Mouse (Mus musculus): ENCODE results near the gene Gm20388. TPM values are rescaled to one million over a fixed set of nuclear protein-coding genes. Genes with fewer than 3 reads are reported as not detected.

Gene Gm20388
- polyA plus RNA-seq, 1 experiment from 2014 or later: not detected

DNA sequence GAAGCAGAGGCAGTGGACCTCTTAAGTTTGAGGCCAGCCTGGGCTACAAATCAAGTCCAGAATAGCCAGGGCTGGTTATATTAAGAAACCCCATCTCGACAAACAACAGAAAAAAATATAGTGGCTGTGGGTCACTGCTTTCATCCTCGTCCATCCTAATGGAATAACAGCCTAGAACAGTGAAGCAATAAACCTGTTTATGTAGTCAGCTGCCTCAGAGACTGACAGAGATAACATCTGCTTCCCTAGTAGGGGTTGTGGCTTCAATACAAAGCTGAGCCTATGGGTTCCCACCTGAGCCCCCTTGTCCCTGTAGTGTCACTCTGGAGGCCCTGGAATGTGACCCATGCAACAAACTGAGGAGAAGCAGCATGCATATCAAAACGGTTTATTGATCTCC is 2663.6 kb downstream of the Gm20388 start:
- Histone ChIP-seq H3K9me3 (replicated peaks) (no peaks in the 10 kb centered on the region), H3K4me2 (peak overlapping the region; percentile 94), H3K36me3 (peaks cover 58% of the 10 kb centered on the region), H3K9ac (peak overlapping the region; percentile 85), H3K4me1 (replicated peaks) (peaks cover 82% of the 10 kb centered on the region), H3K4me3 (replicated peaks) (peak overlapping the region; percentile 74), H3K27ac (peak overlapping the region; percentile 88), H3K27me3 (no peaks in the 10 kb centered on the region)
- no peak for ATAC-seq (ENCODE audit: low read depth)
- DNase-seq: no peak
- 47% methylated on average over 3 of the region's 3 CpGs for WGBS (ENCODE audit: insufficient replicate concordance)

DNA sequence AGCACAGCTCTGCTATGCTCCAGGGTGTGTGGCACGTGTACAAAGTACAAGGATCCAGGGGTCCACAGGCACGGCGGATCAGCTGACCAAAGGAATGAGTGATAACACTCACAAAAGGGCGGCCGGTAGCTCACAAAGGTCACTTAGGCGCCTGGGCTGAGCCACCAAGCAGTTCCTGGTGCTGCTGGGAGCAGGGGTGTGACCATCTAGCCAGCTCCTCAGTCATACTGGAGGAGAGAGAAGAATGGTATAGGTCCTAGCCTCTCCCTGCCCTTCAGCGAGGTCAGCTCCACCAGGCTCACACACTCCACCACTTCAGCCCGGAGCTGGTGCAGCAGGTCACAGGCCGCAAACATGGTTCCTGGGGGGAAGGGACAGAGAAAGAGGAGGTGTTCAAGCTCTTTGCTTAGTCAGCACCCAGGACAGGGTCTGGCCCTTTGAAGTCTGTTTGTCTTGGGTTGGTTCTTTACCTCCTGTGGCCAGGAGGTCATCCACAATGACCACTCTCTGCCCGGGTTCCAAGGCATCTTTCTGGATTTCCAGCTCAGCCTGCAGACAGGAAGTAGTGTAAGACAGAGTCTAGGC is 2664.1 kb downstream of the Gm20388 start:
- no peak for DNase-seq
- peak; percentile 16 for ATAC-seq (ENCODE audit: low read depth)
- Histone ChIP-seq H3K4me2 (peak overlapping the region; percentile 94), H3K27ac (peak overlapping the region; percentile 88), H3K36me3 (peaks cover 53% of the 10 kb centered on the region), H3K4me3 (replicated peaks) (peak overlapping the region; percentile 74), H3K4me1 (replicated peaks) (peaks cover 77% of the 10 kb centered on the region), H3K27me3 (no peaks in the 10 kb centered on the region), H3K9me3 (replicated peaks) (no peaks in the 10 kb centered on the region), H3K9ac (peak overlapping the region; percentile 85)
- 26% methylated on average over 10 of the region's 10 CpGs for WGBS (ENCODE audit: insufficient replicate concordance)

DNA sequence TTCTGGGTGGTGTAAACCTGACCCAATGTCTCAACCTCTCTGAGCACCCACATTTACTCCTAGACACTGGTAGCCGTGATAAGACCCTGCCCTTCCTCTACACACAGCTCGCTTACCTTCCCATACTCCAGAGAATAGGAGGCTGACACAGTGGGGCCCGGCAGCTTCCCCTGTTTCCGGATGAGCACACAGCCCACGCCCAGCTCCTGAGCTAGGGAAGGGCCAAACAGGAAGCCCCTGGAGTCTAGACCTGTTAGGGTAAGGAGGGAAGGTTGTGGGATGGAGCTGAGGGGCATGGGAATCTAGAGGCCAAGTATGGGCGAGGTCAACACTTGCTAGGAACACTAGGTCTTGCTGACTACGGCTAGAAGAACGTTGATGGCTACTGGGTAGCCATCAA is 2664.6 kb downstream of the Gm20388 start:
- DNase-seq (no peak), ATAC-seq (ENCODE audit: low read depth) (peak; percentile 27)
- Histone ChIP-seq H3K27me3 (no peaks in the 10 kb centered on the region), H3K27ac (peak overlapping the region; percentile 88), H3K4me3 (replicated peaks) (peak overlapping the region; percentile 74), H3K36me3 (peaks cover 47% of the 10 kb centered on the region), H3K4me2 (peak overlapping the region; percentile 94), H3K9me3 (replicated peaks) (no peaks in the 10 kb centered on the region), H3K4me1 (replicated peaks) (peaks cover 72% of the 10 kb centered on the region), H3K9ac (peak overlapping the region; percentile 85)
- 16% methylated on average over 8 of the region's 8 CpGs for WGBS (ENCODE audit: insufficient replicate concordance)

DNA sequence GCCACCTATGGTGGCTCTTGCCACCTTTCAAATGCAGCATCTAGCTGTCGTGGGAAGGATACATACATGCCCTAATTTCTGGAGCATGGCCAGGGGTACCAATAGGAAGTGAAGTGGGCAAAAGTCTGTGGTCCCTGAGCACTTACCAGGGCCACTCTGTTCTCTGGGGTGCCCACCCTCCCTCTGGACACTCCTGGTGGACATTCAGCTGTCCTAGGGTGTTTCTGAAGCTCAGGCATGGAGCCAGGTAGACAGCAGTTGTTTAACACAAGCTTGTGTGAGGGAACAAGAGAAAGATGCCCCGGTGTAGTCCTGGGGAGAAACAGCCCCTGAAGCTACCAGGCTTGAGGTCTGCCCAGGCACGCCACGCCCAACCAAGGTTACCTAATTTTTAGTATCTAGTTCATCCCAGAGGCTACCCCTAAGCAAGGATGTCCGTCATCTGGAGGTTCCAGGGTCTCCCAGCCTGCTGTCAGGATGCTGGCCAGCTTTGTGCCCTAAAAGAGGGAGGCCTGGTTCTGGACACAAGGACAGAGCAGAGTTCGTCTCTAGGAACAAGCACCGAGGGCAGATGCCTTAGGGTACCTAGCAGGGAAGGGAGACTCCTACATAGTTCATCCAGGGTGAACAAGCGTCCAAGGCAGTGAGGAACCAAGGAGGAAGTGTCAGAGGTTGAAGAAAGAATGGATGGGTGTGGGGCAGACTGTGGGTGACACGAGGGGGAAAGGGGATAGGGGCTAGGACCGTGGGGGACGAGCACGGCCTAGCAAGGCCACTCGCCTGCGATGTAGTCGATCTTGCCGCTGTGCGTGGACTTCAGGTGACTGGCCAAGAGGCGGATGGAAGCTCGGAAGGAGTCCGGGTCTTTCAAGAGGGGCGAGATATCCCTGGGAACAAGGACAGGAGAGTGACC is 2665.3 kb downstream of the Gm20388 start:
- 5% methylated on average over 21 of the region's 21 CpGs for WGBS (ENCODE audit: insufficient replicate concordance)

DNA sequence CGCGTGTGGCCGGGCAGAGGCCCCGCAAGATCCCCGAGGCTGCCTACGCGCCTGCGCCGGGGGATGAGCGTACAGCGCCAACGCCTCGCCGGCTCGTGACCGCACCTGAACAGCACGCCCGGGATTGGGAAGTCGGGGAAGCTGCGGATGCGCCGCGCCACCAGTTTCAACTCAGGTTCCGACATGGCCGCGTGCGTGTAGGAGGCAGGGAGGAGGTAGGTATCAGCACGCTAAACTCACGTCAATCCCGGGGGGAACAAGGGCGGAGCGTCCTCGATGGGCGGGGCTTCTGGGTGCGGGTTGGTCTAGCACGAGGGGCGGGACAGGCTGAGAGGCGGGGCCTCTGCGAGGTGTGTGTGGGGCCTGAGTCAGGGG is 2666.0 kb downstream of the Gm20388 start, which contains the start of gene Aprt:
Gene Aprt (minus strand): TSS at position 262 of the 375 bp plus-strand sequence.
- H3K27ac ChIP-seq: peak within 1 kb of the TSS; percentile 88
- H3K9ac ChIP-seq: peak within 1 kb of the TSS; percentile 85
- peak; percentile 96 for DNase-seq
- peaks cover 34% of the 10 kb centered on the region for H3K36me3 ChIP-seq
- peak within 1 kb of the TSS; percentile 94 for H3K4me2 ChIP-seq
- under 1% methylated on average over 39 of the region's 39 CpGs for WGBS (ENCODE audit: insufficient replicate concordance)
- no peaks in the 10 kb centered on the region for H3K27me3 ChIP-seq
- ATAC-seq (ENCODE audit: low read depth): peak; percentile 86
- H3K4me1 ChIP-seq (replicated peaks): peaks cover 59% of the 10 kb centered on the region
- no peaks in the 10 kb centered on the region for H3K9me3 ChIP-seq (replicated peaks)
- H3K4me3 ChIP-seq (replicated peaks): peak within 1 kb of the TSS; percentile 74

More for the DNA sequence above, 2665.3 kb downstream of the Gm20388 start:
- H3K27ac ChIP-seq: peak overlapping the region; percentile 88
- peaks cover 40% of the 10 kb centered on the region for H3K36me3 ChIP-seq
- H3K27me3 ChIP-seq: no peaks in the 10 kb centered on the region
- peak overlapping the region; percentile 85 for H3K9ac ChIP-seq
- DNase-seq (no peak), ATAC-seq (ENCODE audit: low read depth) (0 out of 2 replicates have a peak, but pooled peaks have one; percentile 1)
- H3K4me1 ChIP-seq (replicated peaks): peaks cover 65% of the 10 kb centered on the region
- H3K4me3 ChIP-seq (replicated peaks): peak overlapping the region; percentile 74
- H3K9me3 ChIP-seq (replicated peaks): no peaks in the 10 kb centered on the region
- peak overlapping the region; percentile 94 for H3K4me2 ChIP-seq

DNA sequence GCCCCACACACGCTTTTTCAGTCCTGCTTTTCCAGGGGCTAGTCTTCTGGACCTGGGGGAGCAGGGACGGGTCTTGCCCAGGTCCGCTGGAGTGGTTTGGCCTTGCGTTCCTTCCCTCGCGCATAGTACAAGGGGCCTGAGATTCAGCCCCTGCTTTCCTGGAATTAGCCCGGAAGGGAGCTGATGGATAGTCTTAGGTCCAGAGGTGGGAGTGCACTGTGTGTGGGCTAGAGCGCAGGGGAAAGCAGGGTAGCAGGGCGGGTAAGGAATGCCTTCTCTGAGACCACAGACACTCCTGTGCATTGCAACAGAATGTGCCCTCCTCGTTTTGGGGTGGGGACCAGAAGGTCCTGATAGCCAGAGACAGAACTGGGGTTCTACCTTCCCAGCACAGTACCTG is 2666.5 kb downstream of the Gm20388 start:
- Histone ChIP-seq H3K36me3 (peaks cover 29% of the 10 kb centered on the region), H3K4me2 (peak overlapping the region; percentile 94), H3K4me1 (replicated peaks) (peaks cover 54% of the 10 kb centered on the region), H3K4me3 (replicated peaks) (peak overlapping the region; percentile 74), H3K9me3 (replicated peaks) (no peaks in the 10 kb centered on the region), H3K27ac (peak overlapping the region; percentile 88; the same call in 1 of the 2 replicates), H3K27me3 (no peaks in the 10 kb centered on the region), H3K9ac (no peak overlapping the region)
- WGBS (ENCODE audit: insufficient replicate concordance): 58% methylated on average over 10 of the region's 10 CpGs
- ATAC-seq (ENCODE audit: low read depth) (no peak), DNase-seq (no peak)

DNA sequence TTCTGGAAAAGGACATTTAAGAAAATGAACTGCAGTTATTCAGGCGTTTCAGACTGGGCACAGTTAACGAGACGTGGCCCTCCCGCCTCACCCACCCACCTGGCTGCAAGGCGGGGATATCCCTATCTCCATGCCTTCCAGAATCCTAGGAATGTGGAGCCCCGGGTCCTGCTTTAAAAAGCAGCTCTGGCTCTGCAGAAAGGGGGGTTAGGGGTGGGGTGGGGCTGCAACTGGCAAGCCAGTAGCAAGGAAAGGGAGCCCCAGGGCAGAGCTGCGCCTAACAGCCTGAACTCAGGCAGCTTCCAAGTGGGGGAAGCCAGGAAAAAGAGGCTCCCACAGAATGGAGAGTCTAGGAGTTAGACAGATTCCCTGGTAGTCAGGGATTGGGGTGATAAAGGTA is 2668.6 kb downstream of the Gm20388 start:
- peaks cover 4% of the 10 kb centered on the region; the same call in 1 of the 2 replicates for H3K27me3 ChIP-seq
- no peak overlapping the region for H3K4me2 ChIP-seq
- H3K27ac ChIP-seq: no peak overlapping the region
- no peak for DNase-seq
- no peak for ATAC-seq (ENCODE audit: low read depth)
- no peaks in the 10 kb centered on the region for H3K9me3 ChIP-seq (replicated peaks)
- WGBS (ENCODE audit: insufficient replicate concordance): 68% methylated on average over 7 of the region's 7 CpGs
- H3K36me3 ChIP-seq: peaks cover 8% of the 10 kb centered on the region
- no peak overlapping the region for H3K9ac ChIP-seq
- H3K4me1 ChIP-seq (replicated peaks): peaks cover 33% of the 10 kb centered on the region
- H3K4me3 ChIP-seq (replicated peaks): no peak overlapping the region

DNA sequence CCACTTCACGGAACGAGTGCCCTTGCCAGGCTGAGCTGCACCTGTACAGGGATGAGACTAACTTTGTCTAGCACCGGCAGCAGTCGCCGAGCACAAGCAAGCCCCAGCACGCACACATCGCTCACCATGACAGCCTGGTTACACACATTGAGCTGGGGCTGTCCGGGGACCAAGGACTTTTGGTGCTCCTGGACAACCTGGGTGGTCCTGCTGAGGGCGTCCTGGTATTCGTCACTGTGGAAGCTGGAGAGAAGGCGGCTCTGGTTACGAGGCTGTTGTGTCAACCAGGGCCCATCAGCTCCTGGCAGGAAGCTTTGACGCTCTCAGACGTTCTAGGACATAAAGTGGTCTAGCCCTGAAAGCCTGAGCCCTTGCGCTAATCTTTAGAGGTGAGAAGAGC is 2670.3 kb downstream of the Gm20388 start:
- ATAC-seq (ENCODE audit: low read depth): no peak
- Histone ChIP-seq H3K4me1 (replicated peaks) (peaks cover 27% of the 10 kb centered on the region), H3K4me2 (no peak overlapping the region), H3K36me3 (no peaks in the 10 kb centered on the region), H3K27ac (no peak overlapping the region), H3K4me3 (replicated peaks) (no peak overlapping the region), H3K27me3 (peaks cover 4% of the 10 kb centered on the region; the same call in 1 of the 2 replicates), H3K9ac (no peak overlapping the region), H3K9me3 (replicated peaks) (no peaks in the 10 kb centered on the region)
- WGBS (ENCODE audit: insufficient replicate concordance): 75% methylated on average over 15 of the region's 15 CpGs
- no peak for DNase-seq

DNA sequence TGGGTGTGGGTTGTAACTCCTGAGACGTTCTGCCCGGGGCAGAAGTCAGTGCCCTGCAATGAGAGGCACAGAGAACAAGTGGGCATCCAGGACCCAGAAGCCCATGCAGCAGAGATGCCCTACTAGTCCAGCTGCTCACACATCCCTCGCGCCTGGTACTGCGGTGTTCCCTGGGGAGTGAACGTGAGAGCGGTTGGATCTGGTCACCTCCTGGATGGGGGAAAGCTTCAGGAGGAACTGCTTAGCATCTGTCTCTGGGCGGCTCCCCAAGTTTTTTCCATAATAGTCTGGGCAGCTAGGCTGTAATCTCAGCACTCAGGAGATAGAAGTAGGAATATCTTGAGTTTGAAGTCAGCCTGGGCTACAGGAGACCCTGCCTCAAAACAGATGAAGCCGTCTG is 2674.3 kb downstream of the Gm20388 start:
- Histone ChIP-seq H3K9me3 (replicated peaks) (no peaks in the 10 kb centered on the region), H3K4me1 (replicated peaks) (peaks cover 20% of the 10 kb centered on the region), H3K9ac (no peak overlapping the region), H3K4me3 (replicated peaks) (no peak overlapping the region), H3K4me2 (no peak overlapping the region), H3K36me3 (no peaks in the 10 kb centered on the region), H3K27ac (no peak overlapping the region), H3K27me3 (peaks cover 4% of the 10 kb centered on the region; the same call in 1 of the 2 replicates)
- no peak for ATAC-seq (ENCODE audit: low read depth)
- 79% methylated on average over 9 of the region's 9 CpGs for WGBS (ENCODE audit: insufficient replicate concordance)
- DNase-seq: no peak

DNA sequence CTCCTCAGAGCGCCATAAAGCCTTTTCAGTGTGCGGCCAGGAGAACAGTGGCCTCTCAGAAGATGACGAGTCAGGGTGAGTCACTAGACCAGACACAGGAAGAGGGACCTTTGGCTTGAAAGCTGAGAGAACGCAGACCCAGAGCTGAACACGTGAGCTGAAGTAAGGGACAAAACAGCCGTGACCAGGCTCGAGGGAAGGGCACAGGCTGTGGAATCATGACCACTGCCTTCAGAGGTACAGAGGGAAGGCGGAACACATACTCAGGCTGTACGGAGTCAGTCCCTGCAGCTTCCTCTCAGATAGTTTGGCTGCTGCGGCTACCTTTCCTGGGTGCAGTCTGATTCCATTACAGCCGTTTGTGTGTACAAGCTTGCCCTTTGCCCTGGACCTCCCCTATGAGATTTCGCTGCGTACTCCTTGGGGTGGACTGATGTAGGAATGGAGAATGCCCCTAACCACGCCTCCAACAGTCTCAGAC is 2674.8 kb downstream of the Gm20388 start:
- Histone ChIP-seq H3K9me3 (replicated peaks) (no peaks in the 10 kb centered on the region), H3K4me3 (replicated peaks) (no peak overlapping the region), H3K27ac (no peak overlapping the region), H3K4me1 (replicated peaks) (peaks cover 20% of the 10 kb centered on the region), H3K9ac (no peak overlapping the region), H3K27me3 (peaks cover 4% of the 10 kb centered on the region; the same call in 1 of the 2 replicates), H3K4me2 (no peak overlapping the region), H3K36me3 (no peaks in the 10 kb centered on the region)
- DNase-seq (no peak), ATAC-seq (ENCODE audit: low read depth) (peak; percentile 24)
- WGBS (ENCODE audit: insufficient replicate concordance): 49% methylated on average over 14 of the region's 14 CpGs

DNA sequence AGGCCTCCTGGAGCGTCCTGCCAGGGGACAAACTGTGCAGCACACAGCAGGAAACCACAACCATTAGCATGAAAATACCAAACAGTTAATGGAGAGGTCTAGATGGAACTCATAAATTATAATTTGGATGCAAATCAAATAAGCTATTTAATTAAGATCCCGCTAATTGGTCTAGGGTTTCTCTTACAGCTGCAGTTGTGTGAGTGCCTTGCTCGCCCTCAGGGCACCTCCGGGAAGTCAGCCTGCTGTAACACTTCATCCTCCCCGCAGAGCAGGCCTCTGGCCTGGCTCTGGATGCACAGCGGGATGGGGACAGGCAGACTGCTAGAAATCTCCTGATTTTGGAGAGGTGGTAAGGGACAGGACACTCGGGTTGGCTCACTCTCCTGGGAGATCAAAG is 2675.5 kb downstream of the Gm20388 start:
- H3K27ac ChIP-seq: no peak overlapping the region
- no peaks in the 10 kb centered on the region for H3K9me3 ChIP-seq (replicated peaks)
- ATAC-seq (ENCODE audit: low read depth): no peak
- H3K4me2 ChIP-seq: no peak overlapping the region
- H3K36me3 ChIP-seq: no peaks in the 10 kb centered on the region
- no peak overlapping the region for H3K4me3 ChIP-seq (replicated peaks)
- DNase-seq: no peak
- no peak overlapping the region for H3K9ac ChIP-seq
- WGBS (ENCODE audit: insufficient replicate concordance): 76% methylated on average over 7 of the region's 7 CpGs
- H3K27me3 ChIP-seq: peaks cover 4% of the 10 kb centered on the region; the same call in 1 of the 2 replicates
- H3K4me1 ChIP-seq (replicated peaks): peaks cover 20% of the 10 kb centered on the region

Measured in liver, embryonic 13.5 days (tissue).